ENCODE assay signal across 9 mouse cellular contexts in the genomic region with DNA sequence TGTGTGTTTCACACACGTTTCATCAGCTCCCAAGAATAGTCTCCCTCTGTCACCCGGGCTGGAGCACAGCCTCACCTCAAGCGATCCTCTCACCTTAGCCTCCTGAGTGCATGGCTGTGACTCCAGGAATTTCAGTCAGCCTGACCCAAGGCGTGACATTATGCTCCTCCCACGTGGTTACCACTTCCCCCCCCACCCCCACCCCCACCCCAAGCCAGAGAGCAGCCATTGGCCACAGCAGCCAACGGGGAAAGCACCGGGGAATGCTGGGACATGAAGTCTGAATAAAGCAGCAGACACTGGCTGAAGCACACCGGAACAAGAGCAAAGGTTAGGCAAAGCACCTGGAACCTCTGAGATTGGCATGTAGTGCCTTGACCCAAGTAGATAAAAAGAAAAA. TPM values are rescaled to one million over a fixed set of nuclear protein-coding genes. Genes with fewer than 3 reads are reported as not detected.
A peak's percentile ranks its signal among the peaks of the same experiment; 100 is the strongest.
DNase-seq lines count a peak whose midpoint lies in the region; ATAC-seq and TF ChIP-seq lines count a peak whose summit lies in the region.
"Had no signal": no experiment of that assay in that cellular context is flagged by ENCODE, and none has a peak within 500 bp of the region (broad histone marks: within the 10 kb centered on the region; RNA-seq: fewer than 3 reads in every experiment).

No protein-coding gene starts in this region.

- ATAC-seq in granulocyte monocyte progenitor cell, adult 5-6 weeks (replicated peaks; ENCODE audit: poor library complexity, severe bottlenecking): peak; percentile 56

- peaks cover 10% of the 10 kb centered on the region for H3K9me3 ChIP-seq in megakaryocyte, embryonic 14.5 days

- H3K4me3 ChIP-seq in gastrocnemius, adult 2 months: peak overlapping the region; percentile 43
- peak overlapping the region; percentile 62 for H3K4me3 ChIP-seq in megakaryocyte, embryonic 14.5 days (replicated peaks)

- no peaks in the 10 kb centered on the region for H3K36me3 ChIP-seq in megakaryocyte, embryonic 14.5 days (replicated peaks; ENCODE audit: low read length)
- H3K36me3 ChIP-seq: G1E had no signal

- DNase-seq in gastrocnemius, adult 2 months: no peak
- DNase-seq in gastrocnemius, postnatal 36 days: no peak
- DNase-seq in kidney, adult 9 months: peak; percentile 74
- no peak for DNase-seq in spleen, postnatal 36 days (ENCODE audit: low spot score in 2 of 2)
- DNase-seq in adipocyte (ENCODE audit: low spot score): no peak
- no peak for DNase-seq in gastrocnemius, adult 8-10 months (ENCODE audit: low spot score in 2 of 2)

- TF ChIP-seq CTCF in gastrocnemius, adult 2 months (IDR thresholded peaks at IDR 0.05): no peak

- H3K4me1 ChIP-seq in megakaryocyte, embryonic 14.5 days: no peaks in the 10 kb centered on the region

- H3K27ac ChIP-seq in gastrocnemius, adult 2 months: no peak overlapping the region

- peaks cover 13% of the 10 kb centered on the region for H3K27me3 ChIP-seq in megakaryocyte, embryonic 14.5 days (replicated peaks)

- intact Hi-C loops in gastrocnemius, adult 2 months (cut with DNase I): no loop called here
- intact Hi-C loops in gastrocnemius, postnatal 36 days (cut with DNase I): no loop called here

RNA-seq across cellular contexts. Expression of gene Klf17, which starts 21.5 kb away (rescaled TPM):
- total RNA-seq in gastrocnemius, adult 2 months (2021): not detected
- total RNA-seq in gastrocnemius, postnatal 36 days (2021): not detected
- not detected in 2 replicates for total RNA-seq in granulocyte monocyte progenitor cell, adult 5-6 weeks (2014; fragmentation: Nextera tagmentation)
- total RNA-seq in granulocyte monocyte progenitor cell, adult 5-6 weeks (2017): not detected in 2 replicates
- polyA plus RNA-seq in megakaryocyte, embryonic 14.5 days (2012; ENCODE audit: insufficient read depth, low replicate concordance): not detected in 2 replicates
- not detected for total RNA-seq in gastrocnemius, adult 8-10 months (2022)
- total RNA-seq: G1E had no signal
- polyA plus RNA-seq: G1E had no signal

RNA-seq across cellular contexts. Expression of gene Slc6a9, which starts 47.3 kb away (rescaled TPM):
- total RNA-seq in gastrocnemius, adult 2 months (2021): 1 to 10 TPM; 5.0 to 7.0 TPM
- total RNA-seq in gastrocnemius, postnatal 36 days (2021): 1 to 10 TPM; 5.0 to 6.0 TPM
- total RNA-seq in granulocyte monocyte progenitor cell, adult 5-6 weeks (2014; fragmentation: Nextera tagmentation): not detected in 2 replicates
- total RNA-seq in granulocyte monocyte progenitor cell, adult 5-6 weeks (2017): not detected in 2 replicates
- 8.5 and 9.7 TPM in 2 replicates for polyA plus RNA-seq in megakaryocyte, embryonic 14.5 days (2012; ENCODE audit: insufficient read depth, low replicate concordance)
- total RNA-seq in gastrocnemius, adult 8-10 months (2022): 10 to 100 TPM in 1 of 4 experiments, 1 to 10 TPM in 3; 6.3 to 12.0 (median 8.8) TPM

Comparison
In these comparisons a context has a peak if more than half of its experiments do, and no peak if none do; other contexts are left out.
1. RNA of gene Slc6a9, which starts 47.3 kb away (total RNA-seq): 6.3 to 12.0 TPM in gastrocnemius, adult 8-10 months, 5.0 to 7.0 TPM in gastrocnemius, adult 2 months and 5.0 to 6.0 TPM in gastrocnemius, postnatal 36 days; not detected in granulocyte monocyte progenitor cell, adult 5-6 weeks; every median in the first group is over 4 times any median in the second.